ENCODE assay signal across 8 mouse cellular contexts in genomic region chr17:21707343-21707996, GRCm38 (mm10). TPM values are rescaled to one million over a fixed set of nuclear protein-coding genes. Genes with fewer than 3 reads are reported as not detected.
DNase-seq lines count a peak whose midpoint lies in the region; ATAC-seq lines count a peak whose summit lies in the region.

Zfp760 (plus strand) TSS chr17:21707741.

- ATAC-seq in inflammation-experienced regulatory T-cells, adult 6 months: peak; percentile 89
- ATAC-seq in megakaryocyte-erythroid progenitor cell, adult 5-6 weeks (replicated peaks; ENCODE audit: low FRiP score, low TSS enrichment, poor library complexity, severe bottlenecking): peak; percentile 87

- DNase-seq in adrenal gland, adult (ENCODE audit: inconsistent age in 2 of 2, low spot score in 1 of 2): peak; percentile 90 to 96
- peak; percentile 96 for DNase-seq in embryo, embryonic 10.5 days (ENCODE audit: low spot score)
- peak; percentile 82 for DNase-seq in gastrocnemius, postnatal 14 days
- peak; percentile 86 to 90 for DNase-seq in left cerebral cortex, postnatal 10 days (ENCODE audit: extremely low spot score in 1 of 2, low spot score in 2 of 2)
- DNase-seq in right cerebral cortex, postnatal 25 days: peak; percentile 80
- peak; percentile 77 to 80 for DNase-seq in urinary bladder, postnatal 4 days (ENCODE audit: low spot score in 2 of 2)

- intact Hi-C loops in gastrocnemius, postnatal 14 days (cut with DNase I; ENCODE audit: low total_unique reads): no loop called here
- intact Hi-C loops in left cerebral cortex, postnatal 10 days (cut with DNase I): no loop called here

RNA-seq across cellular contexts. Expression of gene Zfp760, which starts in this region (rescaled TPM):
- total RNA-seq in gastrocnemius, postnatal 14 days (2021): 1 to 10 TPM; 1.3 to 1.8 TPM
- polyA plus RNA-seq in inflammation-experienced regulatory T-cells, adult 6 months (2017; shearing (Covaris generic)): 1 to 10 TPM; 7.5 to 10.0 (median 9.6) TPM
- 1 to 10 TPM; 9.1 to 9.2 TPM for total RNA-seq in left cerebral cortex, postnatal 10 days (2021)
- 8.0 and 9.4 TPM in 2 replicates for total RNA-seq in megakaryocyte-erythroid progenitor cell, adult 5-6 weeks (2014; fragmentation: Nextera tagmentation)
- 6.2 and 7.2 TPM in 2 replicates for total RNA-seq in megakaryocyte-erythroid progenitor cell, adult 5-6 weeks (2017)

Comparison
In these comparisons a context has a peak if more than half of its experiments do, and no peak if none do; other contexts are left out.
1. Peak in every context shown above with its lines: DNase-seq and ATAC-seq.